Mouse (Mus musculus) MEL (cell line): ENCODE measurements around the gene Tdrd12. TPM values are rescaled to one million over a fixed set of nuclear protein-coding genes. Genes with fewer than 3 reads are reported as not detected.

Experiments used
- DNase-seq: peaks from one replicate; pipeline ENCODE4 v3.0.0; 2011; ENCODE audit warnings: low read depth, low spot score
- H3K27ac ChIP-seq: 2 replicates; pipeline ENCODE4 v1.5.1; 2012; ENCODE audit warnings: low read depth, mild to moderate bottlenecking, control low read depth, low read length, moderate library complexity; ENCODE audit not compliant: control insufficient read depth
- H3K27me3 ChIP-seq, 2 experiments: fragments of 150-350 bp in 1 of 2; sonication (generic) in 1 of 2; 2 replicates each; pipeline ENCODE4 v1.6.1; 2012; ENCODE audit warnings: low read length in 2 of 2, mild to moderate bottlenecking in 2 of 2, improper control_type of control experiment in 1 of 2, moderate library complexity in 1 of 2; ENCODE audit not compliant: insufficient read depth in 2 of 2, control insufficient read depth in 1 of 2
- H3K36me3 ChIP-seq, 2 experiments: 2 replicates each; pipeline ENCODE4 v1.6.1; 2012 to 2014; ENCODE audit warnings: low read length in 2 of 2, improper control_type of control experiment in 1 of 2, inconsistent platforms in 1 of 2, mild to moderate bottlenecking in 1 of 2; ENCODE audit not compliant: insufficient read depth in 2 of 2, control insufficient read depth in 1 of 2
- H3K4me1 ChIP-seq, 2 experiments: fragments of 150-350 bp in 1 of 2; sonication (generic) in 1 of 2; 2 replicates each; pipeline ENCODE4 v1.6.1; 2012; ENCODE audit warnings: low read length in 2 of 2, improper control_type of control experiment in 1 of 2, mild to moderate bottlenecking in 1 of 2; ENCODE audit not compliant: insufficient read depth in 2 of 2, control insufficient read depth in 1 of 2
- H3K4me3 ChIP-seq, 2 experiments: fragments of 150-350 bp in 1 of 2; sonication (generic) in 1 of 2; 2 replicates each; pipeline ENCODE4 v1.5.1; 2012; ENCODE audit warnings: low read depth in 2 of 2, low read length in 2 of 2, mild to moderate bottlenecking in 2 of 2, moderate library complexity in 2 of 2, control low read depth in 1 of 2, improper control_type of control experiment in 1 of 2; ENCODE audit not compliant: control insufficient read depth in 1 of 2, insufficient read depth in 1 of 2
- H3K79me2 ChIP-seq: 2 replicates; pipeline ENCODE4 v1.6.1; 2012; ENCODE audit warnings: mild to moderate bottlenecking, low read length, moderate library complexity; ENCODE audit not compliant: control insufficient read depth, poor library complexity, insufficient read depth
- H3K9ac ChIP-seq: 2 replicates; pipeline ENCODE4 v1.6.1; 2012; ENCODE audit warnings: low read depth, mild to moderate bottlenecking, control low read depth, low read length, moderate library complexity; ENCODE audit not compliant: control insufficient read depth, poor library complexity, severe bottlenecking
- H3K9me3 ChIP-seq: fragments of 150-350 bp; sonication (generic); replicated peaks from 2 replicates; pipeline ENCODE4 v1.6.1; 2012; ENCODE audit warnings: mild to moderate bottlenecking, low read length, improper control_type of control experiment, moderate library complexity; ENCODE audit not compliant: insufficient read depth
- BHLHE40 ChIP-seq: IDR thresholded peaks from 2 replicates; pipeline ENCODE4 v1.6.1; 2012; ENCODE audit warnings: low read depth, mild to moderate bottlenecking, inconsistent platforms, low read length, improper control_type of control experiment, borderline replicate concordance
- CHD1 ChIP-seq: IDR thresholded peaks from 2 replicates; pipeline ENCODE4 v1.6.1; 2012; ENCODE audit warnings: low read depth, mild to moderate bottlenecking, inconsistent platforms, low read length, improper control_type of control experiment
- CHD2 ChIP-seq: IDR thresholded peaks from 2 replicates; pipeline ENCODE4 v1.6.1; 2011; ENCODE audit warnings: low read length, improper control_type of control experiment
- EP300 ChIP-seq, 2 experiments: IDR thresholded peaks; 2 replicates each; pipeline ENCODE4 v1.6.1; 2011; ENCODE audit warnings: improper control_type of control experiment in 2 of 2, low read length in 2 of 2, low read depth in 1 of 2, mild to moderate bottlenecking in 1 of 2
- HCFC1 ChIP-seq: IDR thresholded peaks from 2 replicates; pipeline ENCODE4 v1.6.1; 2012; ENCODE audit warnings: low read depth, mild to moderate bottlenecking, inconsistent platforms, low read length, improper control_type of control experiment, moderate library complexity
- MAX ChIP-seq: IDR thresholded peaks from 2 replicates; pipeline ENCODE4 v1.6.1; 2011; ENCODE audit warnings: low read length, improper control_type of control experiment
- MXI1 ChIP-seq: IDR thresholded peaks from 2 replicates; pipeline ENCODE4 v1.6.1; 2011; ENCODE audit warnings: mild to moderate bottlenecking, low read depth, low read length, improper control_type of control experiment
- MYC ChIP-seq: IDR thresholded peaks from 2 replicates; pipeline ENCODE4 v1.6.1; 2011; ENCODE audit warnings: low read depth, mild to moderate bottlenecking, low read length, improper control_type of control experiment, moderate library complexity
- NELFE ChIP-seq: IDR thresholded peaks from 2 replicates; pipeline ENCODE4 v1.6.1; 2011; ENCODE audit warnings: low read depth, low read length, improper control_type of control experiment
- NRF1 ChIP-seq: IDR thresholded peaks from 2 replicates; pipeline ENCODE4 v1.6.1; 2014; ENCODE audit warnings: low read depth, mild to moderate bottlenecking, inconsistent platforms, low read length, improper control_type of control experiment, moderate library complexity; ENCODE audit not compliant: poor library complexity, insufficient read depth, severe bottlenecking
- RAD21 ChIP-seq: IDR thresholded peaks from 2 replicates; pipeline ENCODE4 v1.6.1; 2011; ENCODE audit warnings: mild to moderate bottlenecking, low read depth, low read length, improper control_type of control experiment
- SIN3A ChIP-seq: IDR thresholded peaks from 2 replicates; pipeline ENCODE4 v1.6.1; 2012; ENCODE audit warnings: low read length, improper control_type of control experiment, inconsistent platforms
- TBP ChIP-seq: IDR thresholded peaks from 2 replicates; pipeline ENCODE4 v1.8.0; 2011; ENCODE audit warnings: low read depth, low read length, improper control_type of control experiment
- TCF12 ChIP-seq: IDR thresholded peaks from 2 replicates; pipeline ENCODE4 v1.6.1; 2014; ENCODE audit warnings: low read depth, mild to moderate bottlenecking, inconsistent platforms, low read length, improper control_type of control experiment, moderate library complexity
- UBTF ChIP-seq: IDR thresholded peaks from 2 replicates; pipeline ENCODE4 v1.6.1; 2012; ENCODE audit warnings: low read depth, mild to moderate bottlenecking, inconsistent platforms, low read length, improper control_type of control experiment, moderate library complexity, borderline replicate concordance; ENCODE audit not compliant: insufficient read depth
- USF1 ChIP-seq: IDR thresholded peaks from 2 replicates; pipeline ENCODE4 v1.6.1; 2014; ENCODE audit warnings: low read depth, mild to moderate bottlenecking, inconsistent platforms, low read length, improper control_type of control experiment, moderate library complexity
- USF2 ChIP-seq, 2 experiments: IDR thresholded peaks; 2 replicates each; pipeline ENCODE4 v1.6.1; 2011 to 2012; ENCODE audit warnings: improper control_type of control experiment in 2 of 2, low read length in 2 of 2, borderline replicate concordance in 1 of 2, inconsistent platforms in 1 of 2, low read depth in 1 of 2, mild to moderate bottlenecking in 1 of 2; ENCODE audit not compliant: insufficient read depth in 1 of 2
- ZC3H11A ChIP-seq: IDR thresholded peaks from 2 replicates; pipeline ENCODE4 v1.6.1; 2012; ENCODE audit warnings: low read depth, mild to moderate bottlenecking, inconsistent platforms, low read length, improper control_type of control experiment
- ZKSCAN1 ChIP-seq: IDR thresholded peaks from 2 replicates; pipeline ENCODE4 v1.6.1; 2012; ENCODE audit warnings: low read depth, mild to moderate bottlenecking, inconsistent platforms, low read length, improper control_type of control experiment, moderate library complexity
- ZMIZ1 ChIP-seq: IDR thresholded peaks from 2 replicates; pipeline ENCODE4 v1.6.1; 2012; ENCODE audit warnings: low read depth, mild to moderate bottlenecking, inconsistent platforms, low read length, improper control_type of control experiment, moderate library complexity
- polyA plus RNA-seq, 2 experiments: library from polyadenylated mRNA; stranded (reverse) in 1 of 2; unstranded in 1 of 2; fragments of >175 nt in 1 of 2; fragments of >200 nt in 1 of 2; gene quantifications; 2 replicates each; pipeline versions ENCODE4 v1.2.1 to v1.2.4; 2012; ENCODE audit warnings: low replicate concordance in 2 of 2, low read depth in 1 of 2; ENCODE audit not compliant: insufficient read length in 2 of 2, insufficient read depth in 1 of 2, missing spikeins in 1 of 2
- total RNA-seq: library from RNA; depleted of rRNA; stranded (reverse); fragments of 300-350 nt; gene quantifications from 2 replicates; pipeline ENCODE4 v1.2.3, GENCODE M21; 2012

Gene Tdrd12
- total and polyA plus RNA-seq, 3 experiments, result 0.25 to 0.50 TPM; not detected in 1

- Histone ChIP-seq H3K4me1 (peaks cover 6 to 33% of the 10 kb centered on the region in 2 experiments), H3K9ac (peak overlapping the region; percentile 94), H3K79me2 (peaks cover 15% of the 10 kb centered on the region), H3K27ac (peak overlapping the region; percentile 87), H3K4me3 (peak overlapping the region; percentile 78 to 83), H3K27me3 (no peaks in the 10 kb centered on the region), H3K36me3 (peaks cover 13 to 31% of the 10 kb centered on the region in 2 experiments), H3K9me3 (no peaks in the 10 kb centered on the region)
- peak; percentile 78 for DNase-seq
- TF ChIP-seq SIN3A, result no peak; the same call in 1 of the 2 replicates
- no peak for TF ChIP-seq ZMIZ1
- peak; percentile 69 for TF ChIP-seq NRF1
- no peak for TF ChIP-seq RAD21
- 0 out of 2 replicates have a peak, but pooled peaks have one; percentile 14 for TF ChIP-seq HCFC1
- TF ChIP-seq NELFE, result no peak
- 0 out of 2 replicates have a peak, but pooled peaks have one; percentile 17 for TF ChIP-seq TCF12
- peak; percentile 82; the same call in 1 of the 2 replicates for TF ChIP-seq MXI1
- TF ChIP-seq USF2 (IDR thresholded peaks at IDR 0.05; ENCODE audit: borderline replicate concordance in 1 of 2, insufficient read depth in 1 of 2, low read depth in 1 of 2, low read length in 2 of 2), result no peak
- TF ChIP-seq BHLHE40, result peak; percentile 54
- TF ChIP-seq ZKSCAN1, result no peak
- no peak for TF ChIP-seq UBTF
- TF ChIP-seq TBP, result no peak
- TF ChIP-seq CHD1, result 0 out of 2 replicates have a peak, but pooled peaks have one; percentile 71
- no peak; the same call in none of the 2 replicates for TF ChIP-seq MYC
- peak; percentile 79; the same call in 1 of the 2 replicates for TF ChIP-seq MAX
- TF ChIP-seq CHD2, result no peak
- no peak for TF ChIP-seq ZC3H11A
- TF ChIP-seq USF1, result no peak
- TF ChIP-seq EP300 (IDR thresholded peaks at IDR 0.05; ENCODE audit: low read depth in 1 of 2, low read length in 2 of 2), result 0 out of 4 replicates have a peak, but pooled peaks of 1 of the 2 experiments have one; percentile 6
Observed at GRCm38 (mm10) chr7:35554605-35555175, 17.1 kb upstream of the Tdrd12 start.
